39 mouse cellular contexts compared by ENCODE assay signal in the genomic region with DNA sequence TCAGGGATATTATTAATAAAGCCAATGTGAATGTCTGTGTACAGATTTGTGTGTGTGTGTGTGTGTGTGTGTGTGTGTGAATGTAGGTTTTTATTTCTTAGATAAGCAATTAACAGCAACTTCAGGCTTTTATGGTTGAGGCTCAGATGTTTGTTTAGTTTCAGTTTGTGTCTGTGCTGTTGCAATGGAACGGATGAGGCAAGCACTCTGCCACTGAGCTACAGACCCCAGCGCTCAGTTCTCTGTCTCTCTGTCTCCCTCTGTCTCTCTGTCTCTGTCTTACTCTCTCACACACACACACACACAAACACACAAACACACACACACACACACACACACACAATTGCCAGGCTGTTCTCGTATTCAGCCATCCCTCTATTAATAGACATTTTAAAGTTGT. TPM values are rescaled to one million over a fixed set of nuclear protein-coding genes. Genes with fewer than 3 reads are reported as not detected.
"Had no signal": no experiment of that assay in that cellular context is flagged by ENCODE, and none has a peak within 500 bp of the region (broad histone marks: within the 10 kb centered on the region; RNA-seq: fewer than 3 reads in every experiment).

No protein-coding gene starts in this region.

- H3K27ac ChIP-seq: limb, embryonic 10.5 days; limb, embryonic 12.5 days; limb, embryonic 13.5 days; limb, embryonic 15.5 days; liver, embryonic 12.5 days; liver, embryonic 13.5 days; liver, embryonic 14.5 days; liver, embryonic 15.5 days; lung, embryonic 15.5 days; macrophage; midbrain, embryonic 10.5 days; midbrain, embryonic 12.5 days; midbrain, embryonic 13.5 days; midbrain, embryonic 15.5 days; neural tube, embryonic 12.5 days had no signal

- H3K9me3 ChIP-seq: limb, embryonic 10.5 days; limb, embryonic 12.5 days; limb, embryonic 13.5 days; limb, embryonic 15.5 days; liver, embryonic 12.5 days; liver, embryonic 13.5 days; liver, embryonic 15.5 days; lung, embryonic 15.5 days; megakaryocyte, embryonic 14.5 days; midbrain, embryonic 10.5 days; midbrain, embryonic 12.5 days; midbrain, embryonic 13.5 days; midbrain, embryonic 15.5 days; neural tube, embryonic 12.5 days had no signal

- H3K4me1 ChIP-seq: limb, embryonic 10.5 days; limb, embryonic 12.5 days; limb, embryonic 13.5 days; limb, embryonic 15.5 days; lung, embryonic 15.5 days; midbrain, embryonic 12.5 days; midbrain, embryonic 13.5 days; midbrain, embryonic 15.5 days; neural tube, embryonic 12.5 days had no signal

- H3K36me3 ChIP-seq: limb, embryonic 10.5 days; limb, embryonic 12.5 days; limb, embryonic 13.5 days; limb, embryonic 15.5 days; liver, embryonic 12.5 days; liver, embryonic 13.5 days; liver, embryonic 15.5 days; lung, embryonic 15.5 days; midbrain, embryonic 10.5 days; midbrain, embryonic 12.5 days; midbrain, embryonic 13.5 days; midbrain, embryonic 15.5 days; neural tube, embryonic 12.5 days had no signal

- H3K4me2 ChIP-seq: limb, embryonic 12.5 days; limb, embryonic 13.5 days; limb, embryonic 15.5 days; liver, embryonic 11.5 days; liver, embryonic 12.5 days; liver, embryonic 13.5 days; liver, embryonic 15.5 days; lung, embryonic 14.5 days; lung, embryonic 15.5 days; midbrain, embryonic 11.5 days; midbrain, embryonic 12.5 days; midbrain, embryonic 13.5 days; midbrain, embryonic 15.5 days; neural tube, embryonic 12.5 days had no signal

- H3K27me3 ChIP-seq: limb, embryonic 12.5 days; limb, embryonic 13.5 days; limb, embryonic 15.5 days; liver, embryonic 12.5 days; liver, embryonic 13.5 days; lung, embryonic 15.5 days; midbrain, embryonic 12.5 days; midbrain, embryonic 13.5 days; midbrain, embryonic 15.5 days; neural tube, embryonic 12.5 days had no signal

- H3K4me3 ChIP-seq: limb, embryonic 10.5 days; limb, embryonic 12.5 days; limb, embryonic 13.5 days; limb, embryonic 15.5 days; liver, embryonic 12.5 days; liver, embryonic 13.5 days; liver, embryonic 15.5 days; lung, embryonic 15.5 days; megakaryocyte, embryonic 14.5 days; midbrain, embryonic 10.5 days; midbrain, embryonic 12.5 days; midbrain, embryonic 13.5 days; midbrain, embryonic 15.5 days; myocyte; neural tube, embryonic 12.5 days had no signal

- H3K9ac ChIP-seq: limb, embryonic 12.5 days; limb, embryonic 13.5 days; limb, embryonic 15.5 days; liver, embryonic 12.5 days; liver, embryonic 13.5 days; liver, embryonic 14.5 days; liver, embryonic 15.5 days; liver, postnatal 0 days; lung, embryonic 14.5 days; lung, embryonic 15.5 days; midbrain, embryonic 12.5 days; midbrain, embryonic 13.5 days; midbrain, embryonic 15.5 days; neural tube, embryonic 12.5 days had no signal

- DNase-seq: left cerebral cortex, postnatal 4 days; liver; liver, embryonic 13.5 days; liver, postnatal 0 days; lung, adult 18-20 months; lung, adult 2 months; lung, embryonic 14.5 days; lung, postnatal 10 days; lung, postnatal 14 days; lung, postnatal 36 days; lung, postnatal 4 days; midbrain, embryonic 14.5 days had no signal

- ATAC-seq: liver, embryonic 12.5 days; liver, postnatal 0 days; lung, postnatal 0 days; midbrain, embryonic 13.5 days; midbrain, embryonic 15.5 days; midbrain, embryonic 16.5 days had no signal

RNA-seq across cellular contexts. Expression of a gene that starts 4.7 kb away (rescaled TPM):
- total RNA-seq: left cerebral cortex, postnatal 10 days; left cerebral cortex, postnatal 14 days; left cerebral cortex, postnatal 25 days; left cerebral cortex, postnatal 36 days; midbrain, postnatal 0 days had no signal
- polyA plus RNA-seq: limb, embryonic 11.5 days; limb, embryonic 12.5 days; midbrain, embryonic 16.5 days; myocyte; neural tube, embryonic 11.5 days had no signal
